Mouse (Mus musculus) thymus, postnatal 14 days (tissue): ENCODE data around the gene Lrrc49.
A peak's percentile ranks its signal among the peaks of the same experiment; 100 is the strongest.

ENCODE experiments used
- DNase-seq: peaks from one replicate; pipeline ENCODE4 v3.0.0; 2021

Gene Lrrc49

DNA sequence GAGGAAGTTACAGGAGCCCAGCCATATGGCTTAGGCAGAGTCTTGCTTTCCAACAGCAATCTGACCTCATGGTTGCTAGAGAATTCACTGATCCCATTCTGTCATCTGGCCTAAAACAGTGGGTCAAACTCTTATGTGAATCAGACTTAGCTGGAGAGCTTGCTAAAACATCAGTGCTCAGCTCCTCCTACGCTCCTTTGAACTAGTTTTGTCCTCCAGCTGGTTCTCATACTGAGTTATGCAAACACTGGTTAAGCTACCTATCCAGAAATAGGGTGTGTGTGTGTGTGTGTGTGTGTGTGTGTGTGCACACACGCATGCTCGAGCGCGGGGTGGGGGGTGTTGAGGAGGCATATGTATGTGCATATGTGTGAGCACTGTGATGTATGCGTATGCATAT lies 15.4 kb downstream of the Lrrc49 start:
- DNase-seq = no peak

DNA sequence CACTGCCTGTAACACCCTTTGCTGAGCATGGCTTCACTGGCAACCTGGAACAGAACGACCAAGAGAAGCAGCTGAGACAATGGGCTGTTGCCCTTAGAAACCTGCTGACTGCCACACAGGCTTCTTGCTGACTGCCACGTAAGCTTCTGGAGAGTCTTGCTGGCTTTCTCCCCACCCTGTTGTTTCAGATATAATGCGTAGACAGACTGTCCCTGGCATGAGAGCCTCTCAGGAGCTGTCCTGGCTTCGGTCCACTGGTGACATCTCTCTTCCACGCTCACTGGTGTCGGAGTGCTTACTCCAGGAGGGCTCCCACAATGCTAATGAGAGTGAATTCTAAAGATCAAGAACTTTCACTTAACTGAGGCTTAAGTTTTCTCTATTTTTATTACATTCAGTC lies 19.1 kb downstream of the Lrrc49 start:
- no peak for DNase-seq

DNA sequence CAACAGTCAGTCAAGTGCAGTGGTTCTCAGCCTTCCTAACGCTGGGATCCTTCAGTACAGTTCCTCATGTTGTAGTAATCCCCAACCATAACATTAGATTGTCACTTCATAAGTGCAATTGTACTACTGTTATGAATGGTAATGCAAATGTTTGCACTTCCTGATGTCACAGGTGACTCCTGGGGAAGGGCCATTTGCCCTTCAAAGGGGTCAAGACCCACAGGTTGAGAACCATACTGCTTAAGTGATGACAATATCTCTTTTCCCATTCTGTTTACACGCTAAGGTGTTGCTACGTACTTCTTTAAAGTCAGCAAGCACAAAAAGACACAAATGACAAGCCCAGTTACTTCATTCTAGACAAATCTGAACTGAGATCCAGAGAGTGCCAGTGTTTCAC lies 22.4 kb downstream of the Lrrc49 start:
- DNase-seq = no peak

- no peak for DNase-seq
Measured at GRCm38 (mm10) chr9:60664866-60665265, 23.1 kb downstream of the Lrrc49 start.

DNA sequence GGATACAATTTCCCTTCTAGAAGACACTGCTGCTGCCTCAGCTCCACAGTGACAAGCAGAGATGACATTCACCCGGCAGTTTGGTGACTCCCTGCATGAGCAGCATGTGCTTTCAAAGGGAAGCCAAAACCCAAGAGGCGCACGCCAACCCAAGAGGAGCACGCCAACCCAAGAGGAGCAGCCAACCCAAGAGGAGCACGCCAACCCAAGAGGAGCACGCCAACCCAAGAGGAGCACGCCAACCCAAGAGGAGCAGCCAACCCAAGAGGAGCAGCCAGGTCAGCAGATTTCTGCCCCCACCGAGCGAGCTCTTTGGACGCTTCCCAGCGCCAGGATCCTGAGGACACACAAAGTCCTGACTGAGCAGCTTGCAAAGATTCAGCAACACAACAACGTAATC lies 23.6 kb downstream of the Lrrc49 start:
- no peak for DNase-seq

DNA sequence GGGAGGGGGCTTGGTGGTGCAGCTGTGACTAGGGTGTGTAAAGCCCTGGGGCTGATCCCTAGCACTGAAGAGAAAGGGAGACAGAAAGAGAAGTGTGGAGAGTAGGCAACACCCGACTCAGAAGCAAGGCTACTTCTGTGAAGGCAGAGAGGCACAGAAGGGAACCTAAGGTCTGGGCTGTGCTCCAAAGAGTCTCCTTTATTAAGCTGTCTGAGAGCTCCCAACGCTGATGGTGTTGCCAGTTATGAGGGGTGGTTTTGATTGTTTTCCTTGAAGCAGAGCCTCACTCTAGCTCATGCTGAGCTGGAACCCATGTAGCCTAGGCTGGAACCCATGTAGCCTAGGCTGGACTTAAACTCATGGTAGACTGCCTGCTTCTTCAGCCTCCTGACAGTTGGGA lies 25.0 kb downstream of the Lrrc49 start:
- DNase-seq = no peak

- DNase-seq = no peak
Measured at GRCm38 (mm10) chr9:60653582-60653981, 34.4 kb downstream of the Lrrc49 start.

DNA sequence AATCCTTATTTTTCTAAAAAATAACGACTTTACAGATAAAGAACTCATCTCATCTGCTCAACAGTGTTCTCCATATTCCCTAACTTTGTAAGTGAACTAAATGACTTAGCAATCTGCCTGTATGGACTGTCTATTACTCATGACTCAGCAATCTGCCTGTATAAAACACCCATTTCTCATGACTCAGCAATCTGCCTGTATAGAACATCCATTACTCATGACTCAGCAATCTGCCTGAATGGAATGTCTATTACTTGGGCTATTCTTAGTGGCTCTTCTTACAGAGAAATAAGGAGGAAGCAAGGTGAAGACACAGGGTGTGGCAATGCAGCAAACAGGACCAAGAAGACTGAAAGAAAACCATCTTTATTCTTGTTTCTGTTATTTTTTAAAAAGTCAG lies 34.8 kb downstream of the Lrrc49 start:
- DNase-seq = no peak

GRCm38 (mm10) chr9:60650277-60650676 lies 37.7 kb downstream of the Lrrc49 start:
- no peak for DNase-seq

DNA sequence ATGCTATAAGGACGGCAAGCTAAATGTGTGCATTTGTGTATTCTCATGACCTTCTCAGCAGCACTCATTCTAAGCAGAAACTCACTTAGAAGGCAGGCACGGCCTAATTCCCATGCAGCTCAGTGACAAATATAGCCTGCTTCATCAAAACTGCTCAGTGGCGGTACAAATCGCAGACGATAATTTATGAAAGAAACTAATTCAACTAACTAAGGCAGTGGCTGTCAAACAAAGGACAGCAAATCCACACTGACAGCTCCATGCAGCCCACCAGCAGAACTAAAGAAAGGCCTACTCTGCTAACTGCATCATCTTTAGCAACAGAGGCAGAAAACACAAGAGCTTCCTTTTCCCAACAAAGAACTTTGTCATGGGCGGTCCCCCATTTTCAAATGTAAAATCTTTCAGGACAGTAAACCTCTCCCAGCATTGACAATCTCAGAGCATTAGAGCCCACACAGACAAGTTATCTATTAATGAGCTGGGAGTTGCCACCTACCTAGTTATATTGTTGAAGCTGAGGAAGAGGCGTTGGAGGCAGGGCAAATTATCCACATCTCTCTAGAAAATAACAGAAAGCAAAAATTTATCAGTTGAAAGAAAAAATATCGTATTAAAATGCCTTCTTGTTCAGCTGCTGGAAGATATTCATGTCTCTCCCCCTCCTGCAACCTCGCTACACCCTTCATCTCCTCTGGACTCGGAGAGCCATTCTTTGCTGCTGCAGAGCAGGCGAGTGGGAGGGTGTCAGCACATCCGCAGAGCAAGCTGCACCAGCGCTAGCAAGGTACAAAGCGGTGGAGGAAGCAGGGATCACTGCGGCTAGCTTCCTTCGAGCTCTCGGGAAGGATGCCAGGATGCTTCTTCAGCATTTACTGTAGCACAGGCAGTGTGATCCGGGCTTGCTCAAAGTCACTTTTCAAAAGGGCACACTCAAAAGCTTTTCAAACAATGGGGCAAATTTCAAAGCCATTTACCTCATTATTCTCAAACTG lies 38.7 kb downstream of the Lrrc49 start:
- DNase-seq = no peak

DNA sequence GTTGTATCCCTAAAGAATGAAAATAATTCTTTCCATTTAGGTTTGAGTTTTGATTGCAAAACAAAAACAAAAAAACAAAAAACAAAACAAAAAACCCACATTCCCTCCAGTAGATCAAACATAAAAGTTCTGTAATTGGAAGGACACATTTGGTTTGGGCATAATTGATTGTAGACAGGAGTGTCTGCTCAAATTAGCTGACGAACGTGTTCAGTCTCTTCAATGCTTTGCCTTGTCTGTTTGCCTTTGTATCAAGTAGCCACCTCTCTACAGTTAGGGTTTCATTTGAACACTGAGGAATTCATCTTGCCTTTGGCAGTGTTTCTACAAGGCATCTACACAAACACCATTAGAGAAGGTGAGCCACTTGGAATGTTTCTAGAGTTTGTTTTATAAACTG lies 54.4 kb downstream of the Lrrc49 start:
- no peak for DNase-seq

GRCm38 (mm10) chr9:60626311-60626791 lies 61.6 kb downstream of the Lrrc49 start:
- DNase-seq = no peak

GRCm38 (mm10) chr9:60625895-60626294 lies 62.1 kb downstream of the Lrrc49 start:
- no peak for DNase-seq

GRCm38 (mm10) chr9:60616946-60617345 lies 71.0 kb downstream of the Lrrc49 start:
- DNase-seq = no peak

- DNase-seq = no peak
Measured at GRCm38 (mm10) chr9:60616359-60616758, 71.6 kb downstream of the Lrrc49 start.

GRCm38 (mm10) chr9:60612260-60612659 lies 75.7 kb downstream of the Lrrc49 start:
- DNase-seq = no peak

- no peak for DNase-seq
Measured at GRCm38 (mm10) chr9:60610194-60610593, 77.8 kb downstream of the Lrrc49 start.

- DNase-seq = no peak
Measured at GRCm38 (mm10) chr9:60608857-60609256, 79.1 kb downstream of the Lrrc49 start.

DNA sequence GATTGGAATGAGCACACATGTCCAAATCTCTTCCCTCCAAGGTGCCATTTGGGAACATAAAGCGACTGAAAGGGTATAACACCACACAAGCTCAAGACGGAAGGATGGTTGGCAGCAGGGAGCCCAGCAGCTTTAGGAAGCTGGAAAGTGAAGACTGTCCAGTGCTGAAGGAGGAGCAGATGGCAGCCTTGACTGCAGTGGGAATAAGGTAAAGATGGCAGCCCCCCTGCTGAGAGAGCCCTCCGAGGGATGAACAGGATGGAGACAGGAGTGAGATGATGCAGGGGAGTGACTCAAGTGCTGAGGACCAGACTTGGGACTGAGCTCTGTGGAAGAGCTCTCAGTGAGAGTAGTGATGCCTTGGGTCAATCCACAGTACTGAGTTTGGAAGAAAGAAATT lies 79.9 kb downstream of the Lrrc49 start:
- no peak for DNase-seq

GRCm38 (mm10) chr9:60604971-60605370 lies 83.0 kb downstream of the Lrrc49 start:
- DNase-seq = no peak

- no peak for DNase-seq
Measured at GRCm38 (mm10) chr9:60601936-60602335, 86.0 kb downstream of the Lrrc49 start.

GRCm38 (mm10) chr9:60600273-60600672 lies 87.7 kb downstream of the Lrrc49 start:
- DNase-seq = no peak

DNA sequence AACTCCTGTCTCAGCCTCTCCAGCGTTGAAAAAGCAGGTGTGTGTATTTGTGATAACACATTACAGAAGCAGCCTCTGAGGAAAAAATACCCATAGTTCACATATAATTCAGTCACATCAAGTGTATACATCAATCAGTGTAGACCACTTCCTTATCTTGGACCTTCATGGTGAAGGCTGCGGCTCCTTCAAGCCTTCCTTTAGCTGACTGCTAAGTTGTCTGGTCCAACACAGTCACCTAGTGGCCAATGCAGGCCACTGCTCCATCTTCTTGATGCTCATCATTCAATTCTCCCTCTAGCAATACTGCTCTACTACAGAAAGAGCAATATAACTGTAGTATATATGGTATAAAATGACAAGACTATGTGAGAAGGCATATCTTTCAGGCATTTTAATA lies 88.5 kb downstream of the Lrrc49 start:
- DNase-seq = peak; percentile 10

DNA sequence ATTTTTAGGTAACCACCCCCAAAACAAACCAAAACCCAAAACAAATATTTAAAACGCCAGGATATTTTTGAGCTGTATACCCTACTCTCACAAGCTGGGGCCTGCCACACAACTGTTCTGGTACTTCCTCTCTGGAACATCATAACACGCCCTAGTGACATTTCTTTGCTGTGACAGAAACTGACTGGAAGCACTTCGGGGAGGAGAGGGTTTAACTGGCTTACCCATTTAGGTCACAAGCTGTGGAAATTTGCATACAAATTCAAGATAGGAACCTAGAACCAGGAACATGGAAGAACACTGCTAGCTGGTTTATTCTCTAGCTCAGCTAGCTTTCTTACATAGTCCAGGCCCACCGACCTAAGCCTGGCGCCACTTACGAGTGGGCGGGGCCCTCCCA lies 92.6 kb downstream of the Lrrc49 start:
- DNase-seq = no peak

- no peak for DNase-seq
Measured at GRCm38 (mm10) chr9:60592974-60593373, 95.0 kb downstream of the Lrrc49 start.
